8 mouse cellular contexts compared by ENCODE assay signal in genomic region chr1:161400126-161400525, GRCm38 (mm10). TPM values are rescaled to one million over a fixed set of nuclear protein-coding genes. Genes with fewer than 3 reads are reported as not detected.
DNase-seq lines count a peak whose midpoint lies in the region; ATAC-seq and TF ChIP-seq lines count a peak whose summit lies in the region.

No protein-coding gene starts in this region.

- no peak for TF ChIP-seq EP300 in heart, postnatal 0 days (IDR thresholded peaks at IDR 0.05; ENCODE audit: low read depth)

- peak; percentile 80 for TF ChIP-seq CTCF in Patski (IDR thresholded peaks at IDR 0.05)
- TF ChIP-seq CTCF in heart, postnatal 0 days (IDR thresholded peaks at IDR 0.05; ENCODE audit: low read depth) = peak; percentile 79

- H3K27ac ChIP-seq in heart, postnatal 0 days (ENCODE audit: low read depth) = no peak overlapping the region

- H3K36me3 ChIP-seq in heart, postnatal 0 days (replicated peaks; ENCODE audit: control insufficient read depth, insufficient read depth, low read length) = no peaks in the 10 kb centered on the region

- CTCF ChIA-PET in Patski (lab: Charles Lee) = interaction anchor here (0.9 to 4.6 kb wide), 6 partner anchors 10 to 335 kb away, joined by 3 to 35 read pairs (median 4); no protein-coding TSS in a partner anchor

- no peaks in the 10 kb centered on the region for H3K27me3 ChIP-seq in Patski
- H3K27me3 ChIP-seq in heart, postnatal 0 days (ENCODE audit: control insufficient read depth, insufficient read depth, low read length) = no peaks in the 10 kb centered on the region

- no peak overlapping the region for H3K4me2 ChIP-seq in heart, postnatal 0 days (ENCODE audit: low read depth, low read length)

- in situ Hi-C loops in Patski (cut with MboI; ENCODE audit: low pct_unique_long_range_greater_than_20kb) = loop anchor here (5.0 kb wide), 2 partner anchors 287 to 337 kb away; no protein-coding TSS in a partner anchor

- no peak overlapping the region for H3K4me3 ChIP-seq in heart, postnatal 0 days (ENCODE audit: low read depth, low read length)

- no peak for ATAC-seq in cerebellum, adult (ENCODE audit: insufficient number of reproducible peaks, low FRiP score, low TSS enrichment)
- ATAC-seq in Patski = no peak
- no peak for ATAC-seq in heart, postnatal 0 days (ENCODE audit: insufficient read depth, low read depth)
- ATAC-seq in megakaryocyte, adult 5-6 weeks (ENCODE audit: poor library complexity, severe bottlenecking) = peak; percentile 54

- H3K4me1 ChIP-seq in heart, postnatal 0 days (ENCODE audit: control insufficient read depth, insufficient read depth) = no peaks in the 10 kb centered on the region

- H3K9me3 ChIP-seq in heart, postnatal 0 days (replicated peaks; ENCODE audit: control insufficient read depth, low read length) = no peaks in the 10 kb centered on the region

- H3K9ac ChIP-seq in heart, postnatal 0 days (replicated peaks; ENCODE audit: low read depth, low read length) = no peak overlapping the region

- 19% methylated on average over 6 of the region's 6 CpGs for WGBS in heart, postnatal 0 days

- POLR2A ChIA-PET in Patski (lab: Charles Lee) = no interaction called here

- DNase-seq in cerebellum, adult 11 months = peak; percentile 31
- no peak for DNase-seq in Patski (ENCODE audit: low read depth, low spot score)
- DNase-seq in embryo, embryonic 10 days (ENCODE audit: low spot score) = peak; percentile 83
- peak; percentile 66 for DNase-seq in heart, postnatal 0 days (ENCODE audit: low spot score)
- DNase-seq in layer of hippocampus, postnatal 10 days (ENCODE audit: low spot score in 2 of 2) = peak; percentile 68 to 77
- peak; percentile 15 to 55 for DNase-seq in spleen, postnatal 14 days (ENCODE audit: low spot score in 2 of 2)

RNA-seq across cellular contexts. Expression of gene Tnfsf4, which starts 4.9 kb away (rescaled TPM):
- not detected for polyA plus RNA-seq in Patski (2021)
- total RNA-seq in heart, postnatal 0 days (2014; rRNA removed; ENCODE audit: low replicate concordance) = not detected in 2 replicates
- polyA plus RNA-seq in heart, postnatal 0 days (2015; fragmentation: Nextera tagmentation; extraction: Ambion mirVana) = 0.05 TPM in 1 of 2 replicates, not detected in the other
- total RNA-seq in layer of hippocampus, postnatal 10 days (2021) = not detected
- not detected in 2 replicates for total RNA-seq in megakaryocyte, adult 5-6 weeks (2015)
- total RNA-seq in megakaryocyte, adult 5-6 weeks (2017) = not detected in 2 replicates
